Mouse (Mus musculus) liver, embryonic 16.5 days (tissue): Measurements from ENCODE around the gene Psmd9. TPM values are rescaled to one million over a fixed set of nuclear protein-coding genes. Genes with fewer than 3 reads are reported as not detected.

Experiments used
- ATAC-seq: fragments of 200-750 bp; cut with Nextera tagmentation; 2 replicates; pipeline ENCODE4 v1.8.0; 2017; ENCODE audit warnings: low read depth, mild to moderate bottlenecking, moderate number of reproducible peaks, moderate library complexity
- H3K27ac ChIP-seq: fragments of 300-500 bp; sonication (generic); 2 replicates; pipeline ENCODE4 v1.5.1; 2014; ENCODE audit warnings: mild to moderate bottlenecking, low read length
- H3K27me3 ChIP-seq: fragments of 300-500 bp; sonication (generic); 2 replicates; pipeline ENCODE4 v1.6.1; 2014; ENCODE audit warnings: low read depth, low read length, mixed read lengths; ENCODE audit not compliant: control insufficient read depth, insufficient read depth
- H3K36me3 ChIP-seq: fragments of 300-500 bp; sonication (generic); 2 replicates; pipeline ENCODE4 v1.6.1; 2014; ENCODE audit warnings: mild to moderate bottlenecking; ENCODE audit not compliant: control insufficient read depth, insufficient read depth
- H3K4me1 ChIP-seq: fragments of 300-500 bp; sonication (generic); 2 replicates; pipeline ENCODE4 v1.6.1; 2014; ENCODE audit warnings: low read depth, low read length, mixed read lengths; ENCODE audit not compliant: control insufficient read depth
- H3K4me2 ChIP-seq: fragments of 300-500 bp; sonication (generic); 2 replicates; pipeline ENCODE4 v1.6.1; 2014; ENCODE audit warnings: low read depth, low read length, mixed read lengths
- H3K4me3 ChIP-seq: fragments of 300-500 bp; sonication (generic); 2 replicates; pipeline ENCODE4 v1.5.1; 2014; ENCODE audit warnings: low read depth, mild to moderate bottlenecking, low read length
- H3K9ac ChIP-seq: fragments of 300-500 bp; sonication (generic); 2 replicates; pipeline ENCODE4 v1.6.1; 2014; ENCODE audit warnings: low read depth, low read length
- H3K9me3 ChIP-seq: fragments of 300-500 bp; sonication (generic); replicated peaks from 2 replicates; pipeline ENCODE4 v1.6.1; 2016; ENCODE audit warnings: low read length; ENCODE audit not compliant: control insufficient read depth
- WGBS: fragments of 180-500 bp; shearing (Covaris S2); extraction: QIAGEN DNeasy Blood & Tissue Kit; methylation state at CpG from one replicate; pipeline ENCODE4 v1.1.7; 2014; ENCODE audit not compliant: insufficient replicate concordance; 5-methylcytosine and 5-hydroxymethylcytosine counted together
- polyA plus RNA-seq: library from polyadenylated mRNA; unstranded; fragments of >200 nt; fragmentation: Nextera tagmentation; extraction: Ambion mirVana; gene quantifications from 2 replicates; pipeline ENCODE4 v1.2.1, GENCODE M21; 2015

Gene Psmd9
- polyA plus RNA-seq: 63.8 and 73.2 TPM in 2 replicates

DNA sequence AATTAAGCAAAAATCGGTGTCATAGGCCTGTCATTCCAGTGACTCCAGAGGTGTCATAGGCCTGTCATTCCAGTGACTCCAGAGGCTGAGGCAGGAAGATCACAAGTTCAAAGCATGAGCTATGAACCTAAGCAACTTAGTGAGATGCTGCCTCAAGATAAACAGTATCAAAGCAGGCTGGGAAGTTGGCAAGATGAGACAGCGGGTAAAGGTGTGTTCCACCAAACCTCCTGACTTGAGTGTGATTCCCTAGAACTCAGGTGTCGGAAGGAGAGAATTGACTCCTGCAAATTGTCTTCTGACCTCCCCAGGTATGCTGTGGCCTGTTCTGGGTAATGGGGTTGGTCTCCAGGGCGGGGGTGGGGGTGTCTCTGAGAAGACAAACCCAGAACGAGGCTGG is at the start of gene Psmd9:
Psmd9 (plus strand) TSS at position 130 of the 400 bp plus-strand sequence.
- Histone ChIP-seq H3K4me3 (no peak within 1 kb of the TSS), H3K36me3 (peaks cover 20% of the 10 kb centered on the region), H3K27ac (no peak within 1 kb of the TSS), H3K4me2 (no peak within 1 kb of the TSS), H3K4me1 (peaks cover 20% of the 10 kb centered on the region), H3K27me3 (no peaks in the 10 kb centered on the region), H3K9ac (no peak within 1 kb of the TSS), H3K9me3 (no peaks in the 10 kb centered on the region)
- no peak for ATAC-seq
- WGBS: 67% methylated on average over 5 of the region's 5 CpGs

DNA sequence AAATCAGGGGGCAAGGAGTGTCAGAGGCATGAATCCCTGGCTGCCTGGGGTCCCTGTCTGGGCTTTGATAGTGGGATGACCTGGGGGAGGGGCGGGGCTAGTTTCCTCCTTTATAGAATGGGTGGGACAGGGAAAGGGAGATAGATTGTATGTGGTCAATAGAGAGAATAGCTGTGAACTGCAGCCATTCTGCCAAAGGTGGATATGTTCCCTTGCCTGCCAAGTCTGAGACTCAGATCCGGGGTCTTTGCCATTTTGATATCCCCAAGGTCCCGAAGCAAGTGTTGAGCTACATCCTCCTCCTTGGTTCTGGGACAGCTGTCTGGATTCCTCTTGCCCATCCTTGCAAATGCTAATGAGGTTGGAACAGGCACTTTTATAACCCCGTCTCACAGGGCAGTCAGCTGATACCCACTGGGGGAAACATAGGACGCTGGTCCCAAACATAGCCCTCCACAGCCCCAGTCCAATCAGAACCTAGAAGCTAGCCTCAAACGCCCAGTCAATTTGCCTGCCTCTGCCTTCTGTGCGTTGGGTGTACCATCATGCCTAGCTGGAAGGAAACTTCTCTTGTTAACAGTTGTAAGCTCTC is 48.5 kb upstream of the Psmd9 start:
- no peaks in the 10 kb centered on the region for H3K9me3 ChIP-seq
- no peak overlapping the region for H3K27ac ChIP-seq
- H3K27me3 ChIP-seq: no peaks in the 10 kb centered on the region
- no peak overlapping the region for H3K9ac ChIP-seq
- H3K4me3 ChIP-seq: no peak overlapping the region
- ATAC-seq: no peak
- H3K4me2 ChIP-seq: no peak overlapping the region
- H3K36me3 ChIP-seq: peaks cover 3% of the 10 kb centered on the region
- peaks cover 10% of the 10 kb centered on the region for H3K4me1 ChIP-seq
- WGBS: 82% methylated on average over 7 of the region's 7 CpGs

DNA sequence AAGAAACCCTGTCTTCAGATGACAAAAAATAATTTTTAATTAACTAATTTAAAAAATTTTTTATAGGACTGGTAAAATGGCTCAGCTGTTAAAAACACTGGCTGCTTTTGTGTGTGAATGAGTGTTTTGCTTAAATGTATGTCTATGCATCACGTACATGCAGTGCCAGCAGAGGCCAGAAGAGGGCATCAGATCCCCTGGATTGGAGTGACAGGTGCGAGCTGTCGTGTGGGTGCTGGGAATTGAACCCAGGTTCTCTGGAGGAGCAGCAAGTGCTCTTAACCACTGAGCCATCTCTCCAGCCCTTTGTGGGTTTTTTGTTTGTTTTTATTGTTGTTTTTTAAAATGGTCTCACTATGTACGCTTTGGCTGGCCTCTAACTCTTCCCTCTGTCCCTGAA is 47.0 kb upstream of the Psmd9 start:
- no peak overlapping the region for H3K27ac ChIP-seq
- WGBS: 82% methylated on average over 4 of the region's 4 CpGs
- no peak for ATAC-seq
- no peaks in the 10 kb centered on the region; the same call in 1 of the 2 replicates for H3K36me3 ChIP-seq
- no peaks in the 10 kb centered on the region for H3K27me3 ChIP-seq
- no peak overlapping the region for H3K4me2 ChIP-seq
- no peaks in the 10 kb centered on the region for H3K9me3 ChIP-seq
- H3K4me3 ChIP-seq: no peak overlapping the region
- H3K4me1 ChIP-seq: peaks cover 22% of the 10 kb centered on the region
- no peak overlapping the region for H3K9ac ChIP-seq

DNA sequence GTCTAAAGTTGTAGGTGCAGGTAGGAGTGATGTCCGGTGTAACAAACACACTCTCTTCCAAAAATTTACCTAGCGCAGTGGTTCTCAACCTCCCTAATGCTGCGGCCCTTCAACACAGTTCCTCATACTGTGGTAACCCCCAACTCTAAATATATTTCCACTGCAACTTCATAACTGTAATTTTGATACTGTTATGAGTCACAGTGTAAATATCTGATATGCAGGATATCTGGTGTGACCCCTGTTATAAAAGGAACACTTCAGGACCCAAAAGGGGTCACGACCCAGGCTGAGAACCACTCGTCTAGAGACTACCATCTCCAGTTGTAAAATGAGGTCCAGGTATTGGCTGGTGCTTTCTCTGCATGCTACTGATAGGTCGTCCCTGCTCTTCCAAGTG is 44.1 kb upstream of the Psmd9 start:
- H3K27ac ChIP-seq: no peak overlapping the region
- WGBS: 70% methylated on average over 6 of the region's 6 CpGs
- no peaks in the 10 kb centered on the region; the same call in 1 of the 2 replicates for H3K27me3 ChIP-seq
- no peaks in the 10 kb centered on the region for H3K9me3 ChIP-seq
- ATAC-seq: no peak
- H3K4me3 ChIP-seq: no peak overlapping the region
- H3K36me3 ChIP-seq: no peaks in the 10 kb centered on the region
- H3K4me2 ChIP-seq: no peak overlapping the region
- no peak overlapping the region for H3K9ac ChIP-seq
- H3K4me1 ChIP-seq: peaks cover 26% of the 10 kb centered on the region

DNA sequence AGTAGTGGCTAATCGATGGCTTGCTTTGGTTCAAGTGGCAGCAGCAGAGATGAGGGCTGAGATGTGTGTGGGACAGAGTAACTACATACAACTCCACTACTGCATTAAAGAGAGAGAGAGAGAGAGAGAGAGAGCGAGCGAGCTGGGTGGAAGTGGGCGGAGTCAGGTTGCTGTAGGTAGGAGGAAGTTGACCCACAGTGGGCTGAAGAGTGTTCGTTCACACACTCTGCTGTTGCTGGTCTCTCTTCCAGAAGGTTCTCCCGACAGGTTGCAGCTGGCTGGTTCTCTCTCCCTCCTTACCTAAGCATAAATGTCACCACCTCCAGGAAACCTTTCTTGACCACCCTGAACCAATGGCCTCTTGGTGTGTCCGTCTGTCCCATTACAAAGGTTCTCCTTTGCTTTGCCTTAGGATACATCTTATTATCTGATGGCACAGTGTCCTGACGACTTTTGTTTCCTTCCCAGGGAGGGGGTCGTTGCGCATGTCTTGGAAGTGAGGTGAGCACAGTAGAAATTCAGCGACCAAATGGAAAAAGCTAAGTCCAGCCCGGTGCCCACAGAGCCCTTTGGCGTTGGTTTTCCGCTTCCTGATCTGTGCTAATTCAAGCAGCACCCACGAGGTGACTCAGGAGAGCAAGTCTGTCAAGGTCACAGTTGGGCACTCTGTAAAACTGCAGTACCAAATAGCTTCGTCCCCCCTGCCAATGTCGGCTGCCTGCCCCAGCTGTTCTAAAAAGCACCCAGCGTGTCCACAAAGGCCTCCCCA is 43.4 kb upstream of the Psmd9 start:
- no peaks in the 10 kb centered on the region for H3K9me3 ChIP-seq
- peak overlapping the region; percentile 48 for H3K4me2 ChIP-seq
- peak overlapping the region; percentile 45; the same call in 1 of the 2 replicates for H3K27ac ChIP-seq
- H3K9ac ChIP-seq: no peak overlapping the region; the same call in 1 of the 2 replicates
- no peak overlapping the region for H3K4me3 ChIP-seq
- peaks cover 26% of the 10 kb centered on the region for H3K4me1 ChIP-seq
- H3K36me3 ChIP-seq: no peaks in the 10 kb centered on the region
- no peaks in the 10 kb centered on the region; the same call in 1 of the 2 replicates for H3K27me3 ChIP-seq
- WGBS: 25% methylated on average over 17 of the region's 18 CpGs
- ATAC-seq: 0 out of 2 replicates have a peak, but pooled peaks have one; percentile 19

DNA sequence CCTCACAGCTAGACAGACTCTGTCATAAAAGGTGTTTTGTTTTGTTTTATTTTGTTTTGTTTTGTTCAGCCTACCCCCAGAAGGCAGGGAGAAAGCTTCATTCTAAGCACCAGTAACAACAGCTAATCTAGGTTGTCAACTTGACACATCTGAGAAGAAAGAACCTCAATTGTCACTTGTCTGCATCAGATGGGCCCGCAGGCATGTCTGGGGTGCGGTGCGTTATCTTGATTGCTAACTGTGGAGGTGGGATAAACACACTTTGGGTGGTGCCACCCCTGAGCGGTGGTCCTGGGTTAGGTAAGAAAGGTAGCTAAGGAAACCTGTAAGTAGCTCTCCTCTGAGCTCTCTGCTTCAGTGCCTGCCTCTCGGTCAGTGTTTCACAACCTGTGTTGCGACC is 42.2 kb upstream of the Psmd9 start:
- no peak for ATAC-seq
- Histone ChIP-seq H3K27ac (no peak overlapping the region), H3K9ac (no peak overlapping the region), H3K4me1 (peaks cover 35% of the 10 kb centered on the region), H3K36me3 (no peaks in the 10 kb centered on the region), H3K9me3 (no peaks in the 10 kb centered on the region), H3K4me3 (no peak overlapping the region), H3K27me3 (peaks cover 5% of the 10 kb centered on the region; the same call in 1 of the 2 replicates), H3K4me2 (no peak overlapping the region)
- 51% methylated on average over 6 of the region's 6 CpGs for WGBS

DNA sequence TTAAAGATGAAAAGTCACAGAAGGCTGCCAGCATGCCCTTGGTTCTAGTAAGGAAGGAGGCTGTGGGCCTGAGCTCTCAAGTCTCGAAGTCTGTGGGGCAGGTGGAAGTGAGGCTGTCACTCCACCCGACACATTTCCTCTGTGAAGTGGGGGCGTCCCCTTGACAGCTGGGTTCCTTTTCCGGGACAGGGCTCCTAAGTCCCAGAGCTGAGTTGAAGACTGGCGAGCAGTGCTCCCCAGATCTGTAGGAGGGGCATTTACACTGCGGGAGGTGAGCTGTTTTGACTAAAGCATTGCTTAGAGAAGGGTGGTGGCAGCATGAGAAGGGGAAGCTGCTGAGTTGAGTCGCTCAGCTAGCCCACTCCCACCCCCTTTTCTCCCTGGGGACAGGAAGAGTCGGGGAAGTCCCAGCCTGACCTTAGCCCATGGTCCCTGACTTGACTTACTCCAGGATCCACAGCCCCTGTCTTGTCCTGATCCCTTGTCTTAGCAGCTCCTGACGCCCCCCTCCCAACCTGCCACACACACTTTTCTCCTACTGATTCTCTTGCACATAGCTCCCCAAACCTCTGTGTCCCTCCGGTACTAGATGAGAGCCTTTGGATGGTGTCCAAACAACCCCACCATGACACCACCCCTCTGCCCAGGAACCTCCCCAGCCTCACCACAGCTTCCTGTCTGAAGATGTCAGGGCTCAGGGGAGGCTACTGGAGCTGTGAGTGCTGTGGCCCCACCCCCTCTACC is 40.6 kb upstream of the Psmd9 start:
- WGBS: 19% methylated on average over 10 of the region's 10 CpGs
- Histone ChIP-seq H3K4me3 (no peak overlapping the region), H3K9me3 (no peaks in the 10 kb centered on the region), H3K27me3 (peaks cover 5% of the 10 kb centered on the region; the same call in 1 of the 2 replicates), H3K36me3 (peaks cover 1% of the 10 kb centered on the region), H3K4me1 (peaks cover 49% of the 10 kb centered on the region), H3K9ac (0 out of 2 replicates have a peak overlapping the region, but pooled peaks have one; percentile 7), H3K27ac (peak overlapping the region; percentile 66), H3K4me2 (0 out of 2 replicates have a peak overlapping the region, but pooled peaks have one; percentile 9)
- no peak for ATAC-seq

DNA sequence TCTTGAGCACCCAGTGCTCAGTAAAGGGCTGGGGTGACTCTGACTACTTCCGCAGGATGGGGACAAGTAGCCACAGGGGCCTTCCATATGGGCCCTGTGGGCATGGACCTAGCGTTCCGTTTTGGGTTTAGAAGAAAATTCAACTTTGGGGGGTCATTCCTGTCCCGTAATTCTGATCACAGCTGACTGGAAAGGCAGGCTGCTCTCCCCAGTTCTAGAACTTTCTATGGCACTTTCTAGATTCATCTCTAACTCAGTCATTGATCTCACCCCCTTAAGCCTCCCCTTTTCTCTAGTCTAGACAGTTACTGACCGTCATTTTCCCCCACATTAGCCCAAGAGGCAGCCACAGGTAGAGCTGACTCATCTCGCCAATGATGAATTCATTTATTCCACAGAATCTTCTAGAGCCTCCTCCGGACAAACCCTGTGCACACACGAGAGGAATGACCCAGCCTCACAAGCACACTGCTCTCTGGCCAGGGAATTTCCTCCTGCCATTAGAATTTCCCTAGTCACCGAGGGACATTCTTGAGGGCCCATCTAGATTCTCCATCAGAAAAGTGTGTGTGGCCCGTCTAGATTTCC is 39.9 kb upstream of the Psmd9 start:
- H3K27ac ChIP-seq: peak overlapping the region; percentile 66
- no peaks in the 10 kb centered on the region for H3K9me3 ChIP-seq
- 0 out of 2 replicates have a peak overlapping the region, but pooled peaks have one; percentile 9 for H3K4me2 ChIP-seq
- H3K36me3 ChIP-seq: peaks cover 7% of the 10 kb centered on the region
- H3K27me3 ChIP-seq: peaks cover 5% of the 10 kb centered on the region; the same call in 1 of the 2 replicates
- 36% methylated on average over 10 of the region's 10 CpGs for WGBS
- H3K4me3 ChIP-seq: no peak overlapping the region
- ATAC-seq: no peak
- no peak overlapping the region for H3K9ac ChIP-seq
- peaks cover 55% of the 10 kb centered on the region for H3K4me1 ChIP-seq
